Mouse (Mus musculus) CD4-positive, CD25-positive, alpha-beta regulatory T cell, adult 4 months (primary cell): ENCODE results near the gene Slc6a17. TPM values are rescaled to one million over a fixed set of nuclear protein-coding genes. Genes with fewer than 3 reads are reported as not detected.

Source experiments
- ATAC-seq: one replicate; pipeline ENCODE4 v1.8.0; 2017
- polyA plus RNA-seq, 2 experiments: library from polyadenylated mRNA; unstranded; fragments of 100-300 nt; shearing (Covaris generic); gene quantifications; one replicate each; pipeline ENCODE4 v1.2.1; 2017

Gene Slc6a17
- not detected for polyA plus RNA-seq

DNA sequence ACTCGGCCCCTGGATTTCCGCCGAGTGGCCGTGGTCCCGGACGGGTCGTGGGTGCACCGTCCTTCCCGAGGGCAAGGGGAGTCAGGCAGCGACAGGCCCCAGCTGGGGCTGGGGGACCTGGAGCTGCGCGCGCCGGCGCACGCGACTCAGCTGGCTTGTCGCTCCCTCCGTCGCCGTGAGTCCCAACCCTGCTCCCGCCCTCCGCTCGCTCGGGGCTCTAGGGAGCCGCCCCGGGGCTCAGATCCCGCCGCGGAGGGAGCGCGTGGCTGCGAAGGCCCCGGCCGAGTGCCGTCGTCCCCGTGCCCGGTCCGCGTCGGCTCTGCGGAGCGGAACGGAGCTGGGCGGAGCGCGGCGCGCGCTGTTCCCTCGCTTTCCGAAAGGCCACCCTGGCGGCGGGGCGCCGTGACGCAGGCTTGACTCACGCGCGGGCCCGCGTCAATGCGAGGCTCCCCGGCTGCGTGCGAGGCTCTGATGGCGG is at the start of gene Slc6a17:
TSS of gene Slc6a17 (minus strand) at position 388 of the 478 bp plus-strand sequence.
- ATAC-seq = no peak

DNA sequence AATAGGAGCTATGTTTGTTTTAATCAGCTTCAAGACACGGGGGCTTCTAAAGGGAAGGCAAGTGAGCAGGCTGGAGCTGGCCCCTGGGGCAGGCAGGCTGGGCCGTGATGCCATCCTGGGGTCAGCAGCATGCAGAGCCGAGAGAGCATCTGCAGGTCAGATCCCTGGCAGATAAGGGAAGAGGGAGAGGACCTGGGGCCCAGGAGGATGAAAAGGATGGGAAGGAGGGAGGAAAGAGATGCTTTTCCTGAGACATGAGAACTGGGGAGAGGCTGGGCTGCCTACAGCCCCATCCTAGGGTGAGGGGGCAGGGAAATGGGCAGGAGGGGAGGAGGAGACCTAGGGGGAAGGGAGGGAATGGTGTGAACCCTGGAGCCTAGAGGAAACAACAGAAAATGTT is 47.5 kb upstream of the Slc6a17 start:
- ATAC-seq = no peak

DNA sequence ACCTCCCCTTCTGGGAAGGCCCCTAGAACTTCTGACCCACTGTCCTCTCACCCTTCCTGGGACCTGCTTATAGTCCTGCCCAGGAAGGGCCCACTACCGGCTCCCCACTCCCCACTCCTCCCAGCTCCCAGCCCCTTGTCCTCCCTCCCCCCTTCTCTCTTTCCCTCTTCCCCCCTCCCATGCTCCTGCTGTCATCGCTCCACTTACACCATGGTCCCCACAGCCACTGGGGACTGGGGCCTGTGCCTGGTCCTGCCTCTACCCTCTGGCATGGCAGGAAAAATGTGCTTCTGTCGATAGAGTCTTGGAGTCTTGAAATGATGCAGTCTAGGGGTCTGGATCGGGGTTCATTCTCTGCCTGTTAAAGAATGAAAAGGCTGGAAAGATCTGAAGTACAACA is 46.1 kb upstream of the Slc6a17 start:
- ATAC-seq = no peak

DNA sequence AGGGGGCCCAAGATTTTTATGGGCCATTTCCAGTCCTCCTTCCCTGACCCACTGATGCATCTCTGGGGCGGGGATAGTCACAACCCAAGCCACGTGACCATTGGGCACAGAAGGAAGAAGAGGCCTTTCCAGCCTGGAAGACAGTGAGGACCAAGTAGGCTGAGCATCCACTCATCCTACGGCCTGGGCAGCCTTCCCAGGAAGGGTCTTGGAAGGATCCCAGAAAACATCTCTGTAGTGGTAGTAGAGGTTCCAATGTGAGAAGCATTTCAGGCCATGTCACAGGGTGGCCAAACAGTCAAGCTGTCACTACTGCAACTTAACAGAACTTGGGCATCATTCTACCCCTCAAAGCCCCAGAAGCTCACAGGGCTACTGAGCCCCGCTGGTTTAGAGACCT is 44.8 kb upstream of the Slc6a17 start:
- no peak for ATAC-seq

DNA sequence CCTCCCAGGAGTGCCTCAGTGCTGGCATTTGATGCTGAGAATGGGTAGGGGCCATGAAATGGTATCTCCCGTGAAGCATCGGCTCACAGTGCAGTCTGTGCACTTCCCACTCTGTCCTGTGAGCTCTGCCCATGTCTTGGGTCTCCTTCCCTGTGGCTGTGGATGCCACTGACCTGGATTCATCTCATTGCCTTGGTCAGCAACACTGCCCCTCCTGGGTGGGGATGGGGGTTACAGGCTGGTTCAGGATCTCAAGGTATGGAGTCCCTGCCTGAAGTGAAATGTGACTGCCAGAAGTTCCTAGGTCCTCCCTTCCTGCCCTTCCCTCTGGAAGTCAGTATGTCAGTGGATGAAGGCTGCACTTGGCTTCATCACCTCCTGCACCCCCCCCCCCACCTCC is 44.3 kb upstream of the Slc6a17 start:
- no peak for ATAC-seq

DNA sequence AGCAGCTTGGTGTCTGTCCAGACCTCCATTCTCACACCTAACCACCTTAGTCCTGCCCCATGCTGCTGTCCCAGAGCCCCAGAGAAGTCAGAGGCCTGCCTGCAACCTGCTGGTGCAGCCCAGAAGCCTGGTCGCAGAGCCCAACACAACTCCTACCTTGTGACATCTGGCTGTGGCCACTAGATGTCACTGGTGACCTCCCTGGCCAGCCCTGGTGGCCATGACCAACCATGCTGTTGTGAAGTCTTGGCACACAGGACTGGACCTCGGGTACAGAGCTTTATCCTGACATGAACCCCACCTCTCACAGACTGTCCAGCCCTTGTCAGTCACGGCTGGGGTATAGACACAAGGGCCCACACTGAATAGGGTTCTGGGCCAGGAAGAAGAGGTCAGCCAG is 41.4 kb upstream of the Slc6a17 start:
- ATAC-seq = no peak

DNA sequence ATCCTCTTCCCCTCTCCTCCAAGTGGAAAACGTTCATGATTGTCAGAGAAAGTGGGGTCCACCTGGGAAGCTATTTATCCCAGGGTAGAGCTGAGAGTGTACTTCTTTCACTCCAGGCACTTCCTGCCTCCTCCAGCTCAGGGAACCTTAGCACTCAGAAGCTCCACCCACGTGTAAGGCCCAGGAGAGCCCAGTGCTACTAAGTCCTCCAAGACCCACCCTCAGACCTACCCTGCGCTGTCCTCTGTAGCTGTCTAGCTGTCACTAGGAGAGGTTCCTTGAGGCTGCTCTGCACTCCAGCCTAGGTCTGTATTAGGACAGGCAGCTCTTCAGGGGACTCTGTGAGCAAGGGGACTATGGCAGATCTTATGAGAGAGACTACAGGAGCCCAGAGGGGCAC is 40.9 kb upstream of the Slc6a17 start:
- no peak for ATAC-seq

DNA sequence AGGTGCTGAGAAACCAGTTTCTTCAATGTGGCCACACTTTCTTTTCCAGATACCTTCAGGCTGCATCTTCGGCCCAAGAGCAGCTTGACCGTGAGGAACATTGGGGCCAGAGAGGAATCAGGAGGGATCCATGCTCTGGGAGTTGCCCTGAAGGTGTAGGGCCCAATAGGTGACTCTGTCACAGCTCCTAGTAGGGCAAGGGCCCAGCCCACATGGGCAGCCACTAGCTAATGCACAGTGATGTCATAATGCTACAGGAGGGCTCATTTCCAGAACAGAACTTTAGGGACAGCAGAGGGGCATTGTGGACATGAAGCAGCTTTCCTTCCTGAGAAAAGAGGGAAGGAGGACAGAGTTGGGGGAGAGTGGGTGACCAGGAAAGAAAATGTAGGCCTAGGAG is 37.0 kb upstream of the Slc6a17 start, which contains the start of gene Ubl4b:
TSS of gene Ubl4b (minus strand) at position 232 of the 400 bp plus-strand sequence.
- no peak for ATAC-seq

DNA sequence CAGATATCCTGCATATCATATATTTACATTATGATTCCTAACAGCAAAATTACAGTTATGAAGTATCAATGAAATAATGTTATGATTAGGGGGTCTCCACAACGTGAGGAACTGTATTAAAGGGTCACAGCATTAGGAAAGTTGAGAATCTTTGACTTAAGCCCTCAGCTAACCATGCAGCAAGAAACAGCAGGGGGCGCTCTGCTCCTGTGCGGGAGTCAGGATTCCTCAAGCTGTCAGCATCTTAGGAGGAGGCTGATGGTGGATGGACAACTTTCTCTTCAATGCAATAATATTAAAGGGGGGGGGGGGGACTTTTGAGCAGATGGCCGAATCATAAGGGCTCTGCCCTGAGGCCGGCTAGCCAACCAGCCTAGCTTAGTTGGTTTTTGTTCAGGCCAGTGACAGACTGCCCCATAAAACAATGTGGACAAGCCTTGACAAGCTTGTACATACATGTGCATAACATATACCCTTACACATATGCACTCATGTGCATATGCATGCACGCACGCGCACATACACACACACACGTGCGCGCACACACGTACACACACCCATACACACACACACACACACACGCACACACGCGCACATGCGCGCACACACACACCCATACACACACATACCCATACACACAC is 32.7 kb upstream of the Slc6a17 start:
- ATAC-seq = no peak

DNA sequence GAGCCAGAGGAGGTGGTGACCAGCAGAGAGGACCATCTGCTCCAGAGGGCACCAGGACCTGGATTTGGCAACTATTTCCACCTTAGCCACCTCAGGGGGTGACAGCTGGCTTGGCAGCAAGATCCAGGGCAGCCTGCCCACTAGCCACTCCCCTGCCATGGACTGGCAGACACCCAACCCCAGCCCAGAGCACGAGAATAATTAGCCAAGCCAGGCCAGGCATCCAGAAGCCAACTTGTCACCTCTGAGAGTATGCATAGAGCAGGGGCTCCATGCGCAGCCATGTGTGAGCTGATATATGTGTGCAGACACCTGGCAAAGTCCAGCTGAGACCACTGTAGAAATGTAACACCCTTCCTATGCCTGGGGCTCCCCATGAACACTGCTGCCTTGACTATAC is 29.1 kb upstream of the Slc6a17 start:
- ATAC-seq = no peak

DNA sequence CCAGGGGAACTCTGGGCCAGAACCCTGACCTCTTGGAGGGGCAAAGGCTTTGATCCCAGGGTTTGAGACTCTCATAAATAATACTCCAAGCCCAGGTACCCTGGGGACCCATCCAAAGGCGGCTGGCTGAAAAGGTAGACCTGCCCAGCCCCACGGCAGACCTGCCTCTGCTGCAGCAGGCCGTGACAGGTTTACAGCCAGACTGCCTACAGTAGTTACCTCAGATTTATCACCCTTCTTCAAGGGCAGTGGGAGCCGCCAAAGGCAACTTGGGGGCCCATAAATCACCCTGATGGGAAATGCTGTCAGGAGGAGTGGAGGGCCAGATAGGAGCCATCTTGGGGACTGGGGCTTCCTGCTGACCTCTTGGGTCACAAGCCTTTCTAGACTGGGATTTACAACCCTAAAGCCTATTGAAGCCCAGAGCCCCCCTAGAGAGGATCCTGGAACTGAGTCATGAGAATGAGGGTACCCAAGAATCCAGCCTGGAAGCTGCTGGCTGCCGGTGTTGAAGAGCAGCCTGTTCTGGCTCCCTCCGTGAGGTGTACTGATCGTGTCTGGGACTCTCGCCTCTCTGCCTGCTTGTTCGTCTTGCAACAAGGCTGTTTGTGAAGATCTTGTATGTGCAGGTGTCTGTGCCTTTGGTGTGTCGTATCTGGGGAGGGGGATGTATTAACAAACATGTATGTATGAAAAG is 28.0 kb upstream of the Slc6a17 start:
- no peak for ATAC-seq

DNA sequence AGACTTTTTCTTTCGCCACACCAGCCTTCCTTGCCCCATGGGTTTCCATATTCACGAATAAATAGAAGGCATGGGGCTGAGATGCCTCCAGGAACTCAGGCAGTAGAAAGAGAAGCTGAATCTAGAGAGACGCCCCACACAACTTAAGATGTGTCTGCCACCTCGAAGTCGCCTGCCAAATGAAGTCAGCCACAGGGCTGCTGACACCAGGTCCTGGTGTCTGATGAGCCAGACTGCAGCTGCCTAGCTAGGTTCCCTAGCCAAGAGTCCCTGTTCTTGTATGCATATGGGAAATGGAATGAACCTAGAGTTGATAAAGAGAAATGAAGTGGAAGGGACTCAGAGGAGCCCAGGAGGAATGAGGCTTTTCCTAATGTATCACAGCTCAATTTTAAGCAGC is 27.5 kb upstream of the Slc6a17 start:
- ATAC-seq = no peak

DNA sequence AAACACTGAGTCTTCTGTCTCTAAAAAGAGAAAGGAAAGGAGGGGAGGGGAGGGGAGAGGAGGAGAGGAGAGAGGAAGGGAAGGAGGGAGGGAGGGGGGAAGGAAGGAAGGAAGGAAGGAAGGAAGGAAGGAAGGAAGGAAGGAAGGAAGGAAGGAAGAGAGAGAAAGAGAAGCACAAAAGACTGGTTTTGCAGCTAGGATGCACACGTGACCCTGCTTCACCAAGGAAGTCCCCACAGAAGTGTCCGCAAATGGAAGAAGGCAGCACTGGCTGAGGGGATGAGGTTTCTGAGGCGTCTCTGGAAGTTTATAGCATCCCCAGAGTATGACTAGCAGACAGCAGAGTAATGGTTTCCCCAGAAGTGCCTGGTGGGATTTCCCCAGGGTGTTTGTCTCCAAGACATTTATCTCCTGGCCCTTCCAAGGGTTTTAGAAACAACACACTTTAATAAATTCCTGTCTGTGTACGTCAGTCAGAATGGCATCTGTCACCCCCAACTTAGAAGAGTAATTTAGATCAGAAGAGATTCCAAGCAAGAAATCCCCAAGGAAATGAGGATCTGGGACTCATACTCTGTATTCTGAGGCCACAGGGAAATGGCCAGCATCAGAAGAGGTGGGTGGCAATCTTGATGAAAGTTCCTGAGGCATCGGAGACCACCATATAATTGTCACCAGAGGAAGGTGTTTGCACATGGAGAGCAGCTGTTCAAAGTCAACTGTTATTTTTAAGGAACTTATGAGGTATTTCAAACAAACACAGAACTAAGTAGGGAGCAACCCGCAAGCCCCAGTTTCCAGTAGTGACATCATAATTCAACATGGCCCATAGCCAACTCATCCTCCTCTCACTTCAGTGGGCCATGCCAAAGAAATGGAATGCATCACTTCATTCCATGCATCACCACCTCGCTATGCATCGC is 25.6 kb upstream of the Slc6a17 start:
- ATAC-seq = no peak

DNA sequence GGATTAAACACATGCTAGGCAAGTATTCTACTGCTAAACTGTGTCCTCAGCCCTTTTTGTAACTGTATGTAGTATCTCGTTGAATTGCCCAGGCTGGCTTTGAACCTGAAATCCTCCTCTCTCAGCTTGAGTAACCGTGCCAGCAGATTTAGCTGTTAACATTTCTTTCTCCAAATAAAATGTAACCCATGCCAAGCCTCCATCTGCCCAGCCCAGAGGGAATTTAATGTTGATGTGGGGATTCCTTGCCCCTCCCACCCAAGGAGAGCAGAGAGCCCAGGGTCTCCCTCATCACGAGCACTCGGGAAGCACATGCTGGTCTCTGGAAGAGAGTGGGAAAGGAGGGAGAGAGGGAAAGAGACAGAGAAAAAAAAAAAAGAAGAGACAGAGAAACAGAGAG is 24.8 kb upstream of the Slc6a17 start:
- no peak for ATAC-seq

DNA sequence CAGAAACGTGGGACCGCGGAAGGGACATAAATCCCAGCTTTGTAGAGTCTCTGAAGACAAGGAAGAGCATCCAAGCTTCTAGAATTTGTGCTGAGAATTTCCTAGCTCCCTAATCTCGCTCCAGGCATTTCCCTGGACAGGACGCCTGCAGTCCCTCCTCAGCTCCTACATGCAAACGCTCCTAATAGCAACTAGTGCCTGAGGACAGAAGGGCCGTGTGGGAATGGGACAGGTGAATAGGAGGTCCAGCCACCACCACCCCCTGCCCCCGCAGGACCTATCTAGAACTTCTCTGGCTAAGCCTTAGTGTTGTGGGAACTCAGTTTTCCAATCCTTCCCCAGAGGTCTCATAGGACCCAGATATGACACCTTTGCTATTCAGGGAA is 19.7 kb upstream of the Slc6a17 start:
- ATAC-seq = no peak

DNA sequence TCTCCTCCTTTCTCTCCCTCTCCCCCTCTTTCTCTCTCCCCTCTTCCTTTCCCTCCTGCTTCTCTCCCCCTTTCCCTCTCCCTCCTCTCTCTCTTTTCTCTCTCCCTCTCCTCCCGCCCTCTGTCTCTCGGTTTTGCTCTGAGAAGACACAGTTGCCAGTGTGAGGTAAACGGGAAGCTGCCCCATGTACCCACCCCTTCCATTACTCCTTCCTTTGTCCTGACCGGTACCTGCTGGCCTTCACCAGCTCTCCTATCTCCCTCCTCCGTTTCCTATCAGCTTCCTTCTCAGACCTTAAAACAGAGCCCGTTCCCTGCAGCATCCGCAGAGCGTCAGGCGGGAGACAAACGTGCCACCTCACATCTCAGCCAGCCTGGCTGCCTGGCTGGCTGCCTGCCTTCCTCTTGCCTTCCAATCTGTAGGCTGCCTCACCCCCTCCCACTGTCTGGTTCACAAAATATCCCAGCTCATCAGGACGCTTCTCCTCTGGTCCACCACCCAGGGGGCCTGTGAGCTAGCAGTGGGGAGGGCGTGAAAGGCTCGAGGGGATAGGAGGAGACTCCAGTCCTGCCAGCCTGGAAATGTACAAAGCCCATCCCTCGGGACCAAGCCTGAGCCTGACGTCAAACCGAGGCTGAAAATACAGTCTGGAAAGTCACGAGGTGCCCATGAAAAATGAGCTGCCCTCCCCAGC is 19.1 kb upstream of the Slc6a17 start:
- no peak for ATAC-seq

DNA sequence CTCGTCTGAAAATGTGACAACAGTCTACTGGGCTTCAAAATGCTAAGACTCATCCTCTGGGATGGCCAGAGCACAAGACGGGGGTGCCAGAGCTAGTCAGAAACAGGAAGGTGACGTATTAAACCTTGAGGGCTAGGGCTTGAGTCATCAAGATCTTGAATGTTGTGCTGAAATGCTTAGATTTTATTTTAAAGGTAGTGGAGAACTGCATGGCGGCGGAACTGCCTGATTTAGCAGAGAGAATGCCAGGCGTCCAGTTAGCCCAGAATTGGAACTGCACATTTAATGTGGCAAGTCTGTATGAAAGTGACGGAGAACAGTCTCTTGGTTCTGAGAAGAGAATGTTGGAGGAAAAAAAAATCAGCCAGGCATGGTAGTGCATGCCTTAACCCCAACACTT is 17.1 kb upstream of the Slc6a17 start:
- no peak for ATAC-seq

DNA sequence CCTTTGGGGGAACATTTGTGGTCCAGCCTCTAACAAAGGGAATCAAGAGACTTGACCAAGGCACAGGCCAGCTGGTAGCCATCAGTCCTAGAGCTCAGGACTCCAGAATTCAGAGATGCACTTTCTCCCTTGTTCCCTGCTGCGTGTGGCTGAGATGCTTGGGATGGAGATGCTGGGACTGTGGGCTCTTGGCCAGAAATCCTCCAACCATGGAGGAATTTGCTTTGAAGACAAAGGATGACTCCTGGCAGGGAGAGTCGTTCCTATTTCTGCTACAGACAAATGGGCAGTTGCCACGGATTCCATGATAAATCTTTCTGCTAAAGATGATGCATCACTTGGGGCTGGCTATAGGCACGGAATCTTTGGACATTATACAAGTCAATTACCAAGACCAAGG is 15.7 kb upstream of the Slc6a17 start:
- ATAC-seq = no peak

DNA sequence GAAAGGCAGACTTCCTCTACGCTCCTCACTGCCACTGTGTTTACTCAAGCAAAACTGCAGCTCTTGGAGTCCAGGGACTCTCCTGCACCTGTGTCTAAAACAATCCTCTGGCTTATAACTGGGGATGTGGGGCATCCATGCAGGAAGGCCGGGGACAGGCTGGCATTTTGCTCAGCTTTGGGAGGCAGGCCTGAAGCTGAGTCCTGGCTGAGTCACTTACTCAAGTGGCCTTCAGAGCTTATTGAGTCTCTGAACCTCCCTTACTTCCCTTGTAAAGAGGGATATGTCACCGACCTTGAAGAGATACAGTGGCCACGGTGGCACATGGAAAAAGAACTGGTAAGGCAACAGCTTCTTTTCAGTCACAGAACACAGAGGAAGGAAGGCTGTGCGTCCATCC is 12.8 kb upstream of the Slc6a17 start:
- no peak for ATAC-seq

DNA sequence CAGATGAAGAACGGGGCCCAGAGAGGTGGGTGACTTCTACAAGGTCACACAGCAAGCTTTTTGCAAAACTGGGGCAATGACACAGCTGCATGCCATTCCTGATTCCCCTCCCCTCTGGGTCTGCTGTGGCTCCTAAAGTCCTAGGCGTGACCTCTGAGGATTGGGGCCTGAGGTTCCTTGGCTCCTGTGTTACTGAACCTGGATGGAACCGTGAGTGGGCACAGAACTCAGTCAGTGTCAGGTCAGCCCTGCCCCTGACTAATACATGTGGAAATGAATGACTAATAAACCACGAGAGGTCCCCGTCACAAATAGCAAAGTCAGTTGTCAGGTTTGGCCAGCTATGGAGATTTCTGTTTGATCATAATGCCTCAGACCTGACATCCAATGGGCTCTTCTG is 11.4 kb upstream of the Slc6a17 start:
- ATAC-seq = no peak

DNA sequence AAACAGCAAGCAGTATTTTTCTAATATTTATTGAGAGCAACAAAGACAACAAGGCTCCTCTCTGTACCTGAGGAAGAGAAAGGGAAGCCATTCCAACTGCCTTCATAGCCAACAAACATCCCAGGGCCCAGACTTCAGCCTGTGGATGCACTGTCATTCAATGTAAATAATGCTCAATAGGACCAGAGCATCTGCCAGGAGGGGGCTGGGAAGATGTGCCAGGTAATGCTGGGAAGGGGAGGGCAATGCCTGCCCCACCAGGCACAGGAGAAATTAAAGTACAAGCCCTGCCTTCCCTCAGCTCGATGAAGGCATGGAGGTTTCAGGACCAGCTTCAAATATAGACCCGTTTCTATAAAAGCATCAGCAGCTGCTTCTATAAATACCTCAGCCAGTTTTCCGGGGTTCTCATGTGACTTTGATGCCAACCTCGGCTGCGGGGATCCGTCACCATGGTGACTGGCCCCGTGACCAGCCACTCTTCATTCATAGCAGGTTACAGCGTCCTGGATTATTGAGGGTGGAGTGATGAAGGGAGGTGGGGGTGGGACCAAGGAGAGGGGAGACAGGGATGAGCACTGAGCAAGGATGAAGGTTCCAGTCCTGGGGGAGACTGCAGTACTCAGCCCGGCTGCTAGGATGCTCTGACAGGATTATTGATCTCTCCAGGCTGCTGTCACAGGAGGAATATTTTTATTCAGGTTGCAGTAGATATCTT is 10.7 kb upstream of the Slc6a17 start:
- ATAC-seq = no peak

DNA sequence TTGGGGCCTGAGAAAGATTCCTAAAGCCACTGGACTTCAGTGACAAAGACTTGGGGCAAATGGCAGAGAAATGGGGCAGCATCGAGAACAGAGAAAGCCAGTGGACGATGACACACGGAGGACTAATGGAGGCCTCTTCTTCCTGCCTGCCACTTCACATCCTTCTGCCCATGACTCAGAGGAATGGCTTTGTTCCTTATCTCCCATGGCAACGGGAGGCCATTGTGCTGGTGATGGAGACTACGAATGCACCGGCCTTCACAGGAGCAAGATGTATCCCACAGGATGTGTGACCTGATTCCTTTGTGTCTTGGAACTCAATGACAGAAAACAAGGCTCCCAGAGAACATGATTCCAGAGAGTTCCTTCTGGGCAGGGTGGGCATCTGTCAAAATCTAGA is 6.7 kb upstream of the Slc6a17 start:
- no peak for ATAC-seq
